Mouse (Mus musculus) skeletal muscle tissue, adult 2 months (tissue): ENCODE data around the gene Olfr992.
"Not testable (repeated sequence)": the region's sequence is repeated elsewhere in the genome, so short reads cannot be mapped to it uniquely, and the experiment has no call there.

Source experiments
- DNase-seq: peaks from one replicate; pipeline ENCODE4 v3.0.0-alpha.2; 2012; ENCODE audit warnings: low read depth, low spot score

Olfr992 gene

DNA sequence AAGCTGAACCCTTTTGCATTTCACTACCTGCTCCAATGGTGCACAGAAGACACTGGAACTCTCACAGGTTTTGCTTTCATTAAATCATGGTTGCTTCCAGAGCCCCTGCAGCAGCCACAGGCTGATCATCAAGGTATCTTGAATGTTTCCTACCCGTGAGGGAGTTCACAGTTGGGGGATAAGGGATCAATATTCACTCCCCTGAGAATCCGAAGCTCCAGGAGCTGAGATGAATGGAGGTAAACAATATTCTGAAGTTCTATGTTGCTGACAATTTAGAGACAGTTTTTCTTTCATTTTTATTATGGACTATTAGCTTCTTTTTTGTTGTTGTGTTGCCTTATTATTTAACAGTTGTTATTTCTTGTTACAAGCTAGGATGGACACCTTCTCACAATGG lies at the start of gene Olfr992:
Gene Olfr992 (minus strand): TSS at position 101 of the 400 bp plus-strand sequence.
- DNase-seq, result no peak

DNA sequence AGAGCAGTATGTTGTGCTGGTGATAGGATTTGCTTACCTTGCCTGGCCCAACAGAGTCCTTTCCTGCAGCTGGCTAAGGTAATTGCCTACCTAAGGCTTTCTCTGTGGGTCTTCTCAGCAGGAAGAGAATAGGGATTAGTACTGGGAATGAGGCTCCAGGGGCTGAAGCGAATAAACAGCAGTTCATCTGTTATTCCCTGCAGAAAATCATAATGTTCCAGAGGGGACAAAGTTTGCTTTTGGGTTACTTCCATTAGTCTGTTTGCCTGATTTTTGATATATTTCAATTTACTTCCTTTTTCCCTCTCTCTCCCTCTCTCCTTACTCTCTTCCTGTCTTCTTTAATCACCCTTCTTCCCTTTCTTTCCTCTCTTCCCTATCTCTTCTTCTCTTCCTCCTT lies 34.3 kb upstream of the Olfr992 start, which contains the start of gene Olfr995:
Gene Olfr995 (minus strand): TSS at position 101 of the 400 bp plus-strand sequence.
- DNase-seq, result no peak

DNA sequence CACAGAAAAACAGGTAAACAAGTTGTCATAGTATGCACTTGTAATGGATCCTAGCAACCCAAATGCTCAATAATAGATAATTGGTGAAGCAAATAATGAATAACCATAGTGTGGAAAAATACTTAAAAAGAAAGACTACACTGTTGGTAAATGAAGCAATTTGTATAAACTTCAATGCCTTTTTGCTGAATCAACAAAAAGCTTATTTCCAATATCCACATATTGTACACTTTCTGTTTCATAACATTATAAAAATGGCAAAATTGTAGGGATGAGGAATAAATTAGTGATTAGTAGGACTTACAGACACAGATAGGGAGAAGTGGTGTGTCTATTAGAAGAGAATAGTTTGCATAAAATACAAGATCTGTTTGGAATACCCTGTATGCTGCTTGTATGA lies 33.3 kb upstream of the Olfr992 start:
- no peak for DNase-seq

DNA sequence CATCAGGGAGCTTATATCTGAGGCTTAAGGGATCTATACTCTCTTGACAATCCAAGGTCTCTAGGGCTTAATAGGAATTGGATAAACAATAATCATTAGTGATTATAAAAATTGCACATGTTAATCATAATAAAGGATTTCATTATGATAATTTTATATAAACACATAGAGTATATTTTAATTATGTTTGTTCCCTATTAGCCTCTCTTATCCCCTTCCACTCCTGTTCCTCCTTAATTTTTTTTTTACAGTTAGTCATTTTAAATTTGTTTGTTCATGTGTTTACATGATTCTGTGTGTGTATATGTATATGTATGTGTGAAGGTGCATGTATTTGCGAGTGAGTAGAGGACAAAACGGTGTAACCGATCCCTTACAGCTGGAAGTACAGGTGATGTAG lies 27.1 kb upstream of the Olfr992 start, which contains the start of gene Olfr994:
Gene Olfr994 (minus strand): TSS at position 101 of the 400 bp plus-strand sequence.
- no peak for DNase-seq

DNA sequence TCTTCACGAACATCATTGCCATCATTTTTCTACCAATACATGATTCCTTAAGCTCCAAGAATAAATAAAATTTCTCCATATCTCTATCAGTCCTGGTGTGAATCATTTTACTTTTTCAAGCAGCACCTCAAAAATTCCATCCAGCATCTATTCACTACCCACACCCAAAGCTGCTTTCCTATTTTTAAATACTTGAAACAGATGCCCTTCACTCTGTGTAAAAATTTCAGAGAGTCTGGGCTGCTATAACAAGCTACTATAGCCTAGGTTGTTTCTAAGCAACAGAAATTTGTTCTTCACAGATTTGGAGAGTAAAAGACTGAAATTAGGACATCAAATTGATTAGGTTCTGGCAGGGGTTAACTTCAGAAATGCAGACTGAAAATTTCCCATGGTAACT lies 16.6 kb upstream of the Olfr992 start:
- DNase-seq, result no peak

DNA sequence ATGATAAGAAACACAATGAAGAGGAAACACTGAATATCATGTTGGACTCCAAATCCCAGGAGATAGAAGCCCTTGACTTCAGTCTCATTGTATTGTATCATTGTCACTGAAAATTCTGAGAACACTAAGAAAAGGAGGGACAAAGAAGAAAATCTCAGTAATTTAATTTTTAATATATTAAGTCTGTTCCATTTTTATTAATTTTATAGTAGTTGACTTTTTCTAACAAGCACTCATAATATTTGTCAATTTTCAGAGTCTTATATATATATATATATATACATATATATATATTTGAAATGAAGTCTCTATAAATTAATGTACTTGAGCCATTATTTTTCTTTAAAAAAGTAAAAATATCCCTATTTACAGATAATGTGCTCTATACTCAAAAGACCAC lies 5.5 kb upstream of the Olfr992 start, which contains the start of gene Olfr993:
Gene Olfr993 (minus strand): TSS at position 101 of the 400 bp plus-strand sequence.
- no peak for DNase-seq

DNA sequence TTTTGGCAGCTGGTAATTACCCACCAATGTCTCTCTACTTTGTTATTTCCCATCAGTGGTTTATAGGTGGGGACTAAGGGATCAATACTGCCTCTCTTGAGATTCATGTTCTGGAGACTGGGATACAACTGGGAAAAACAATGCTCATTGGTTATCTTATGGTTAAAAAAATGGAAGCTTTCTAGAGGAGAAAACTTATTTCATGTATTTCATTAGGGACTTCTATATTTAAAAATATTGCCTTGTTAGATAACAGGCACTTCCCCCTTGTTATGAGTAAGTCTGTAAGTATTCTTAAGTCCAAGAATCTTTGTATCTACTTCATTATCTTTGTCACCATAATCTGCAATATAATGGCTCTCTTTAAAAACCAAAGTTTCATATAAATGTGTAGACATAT lies 46.1 kb downstream of the Olfr992 start, which contains the start of gene Olfr988:
Gene Olfr988 (minus strand): TSS at position 101 of the 400 bp plus-strand sequence.
- DNase-seq, result not testable (repeated sequence)
